Mouse (Mus musculus) embryonic facial prominence, embryonic 10.5 days (tissue): Measurements from ENCODE around the gene Wdr83os. TPM values are rescaled to one million over a fixed set of nuclear protein-coding genes. Genes with fewer than 3 reads are reported as not detected.
"Not testable (repeated sequence)": the region's sequence is repeated elsewhere in the genome, so short reads cannot be mapped to it uniquely, and the experiment has no call there.

Source experiments
- DNase-seq: peaks from one replicate; pipeline ENCODE4 v3.0.0-alpha.2; 2017; ENCODE audit warnings: low spot score
- H3K27ac ChIP-seq: fragments of 300-500 bp; sonication (generic); replicated peaks from 2 replicates; pipeline ENCODE4 v1.5.1; 2016; ENCODE audit warnings: mild to moderate bottlenecking
- H3K27me3 ChIP-seq: fragments of 300-500 bp; sonication (generic); replicated peaks from 2 replicates; pipeline ENCODE4 v1.6.1; 2016; ENCODE audit warnings: low read depth, mild to moderate bottlenecking; ENCODE audit not compliant: poor library complexity, severe bottlenecking
- H3K36me3 ChIP-seq: fragments of 300-500 bp; sonication (generic); replicated peaks from 2 replicates; pipeline ENCODE4 v1.6.1; 2016; ENCODE audit warnings: mild to moderate bottlenecking, moderate library complexity
- H3K4me1 ChIP-seq: fragments of 300-500 bp; sonication (generic); 2 replicates; pipeline ENCODE4 v1.6.1; 2016
- H3K4me3 ChIP-seq: fragments of 300-500 bp; sonication (generic); 2 replicates; pipeline ENCODE4 v1.5.1; 2016; ENCODE audit warnings: mild to moderate bottlenecking, moderate library complexity
- H3K9me3 ChIP-seq: fragments of 300-500 bp; sonication (generic); 2 replicates; pipeline ENCODE4 v1.6.1; 2016; ENCODE audit warnings: mild to moderate bottlenecking
- WGBS: fragments of 180-500 bp; shearing (Covaris S2); methylation state at CpG from one replicate; pipeline ENCODE4 v1.1.7; 2016; 5-methylcytosine and 5-hydroxymethylcytosine counted together
- polyA plus RNA-seq: library from polyadenylated mRNA; unstranded; fragments of >200 nt; fragmentation: Nextera tagmentation; extraction: Ambion mirVana; gene quantifications from 2 replicates; pipeline ENCODE4 v1.2.1, GENCODE M21; 2016

Gene Wdr83os
- polyA plus RNA-seq, 1 experiment from 2014 or later: 126 TPM

GRCm38 (mm10) chr8:85096196-85096595 lies 15.7 kb downstream of the Wdr83os start:
- WGBS: 94% methylated on average over 16 of the region's 16 CpGs
- H3K27me3 ChIP-seq: no peaks in the 10 kb centered on the region
- H3K36me3 ChIP-seq: peaks cover 79% of the 10 kb centered on the region

DNA sequence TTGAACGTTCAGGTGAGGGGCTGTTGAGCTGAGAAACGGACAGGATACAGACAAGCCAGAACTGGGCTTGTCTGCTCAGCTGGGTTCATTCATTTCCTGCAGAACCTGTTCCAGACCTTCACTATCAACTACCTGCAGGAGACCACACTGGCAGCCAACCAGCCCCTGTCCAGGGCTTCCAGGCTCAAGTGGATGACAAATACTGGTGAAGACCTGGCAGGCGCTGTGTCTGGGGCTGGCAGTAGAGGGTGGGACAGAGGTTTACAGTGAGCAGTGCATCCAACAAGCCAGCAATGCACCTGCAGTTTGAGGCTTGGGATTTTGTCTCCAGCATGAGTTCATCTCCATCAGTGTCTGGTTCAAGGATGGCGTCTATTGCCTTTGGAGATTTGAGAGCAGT lies 16.3 kb downstream of the Wdr83os start:
- H3K9me3 ChIP-seq: no peaks in the 10 kb centered on the region
- no peak overlapping the region for H3K27ac ChIP-seq
- H3K4me3 ChIP-seq: no peak overlapping the region
- H3K27me3 ChIP-seq: no peaks in the 10 kb centered on the region
- 91% methylated on average over 4 of the region's 4 CpGs for WGBS
- H3K4me1 ChIP-seq: no peaks in the 10 kb centered on the region
- no peak for DNase-seq
- H3K36me3 ChIP-seq: peaks cover 72% of the 10 kb centered on the region

More at GRCm38 (mm10) chr8:85096196-85096595, 15.7 kb downstream of the Wdr83os start:
- no peak for DNase-seq
- H3K9me3 ChIP-seq: no peaks in the 10 kb centered on the region
- no peak overlapping the region for H3K27ac ChIP-seq
- no peak overlapping the region for H3K4me3 ChIP-seq
- H3K4me1 ChIP-seq: peaks cover 1% of the 10 kb centered on the region; the same call in 1 of the 2 replicates

DNA sequence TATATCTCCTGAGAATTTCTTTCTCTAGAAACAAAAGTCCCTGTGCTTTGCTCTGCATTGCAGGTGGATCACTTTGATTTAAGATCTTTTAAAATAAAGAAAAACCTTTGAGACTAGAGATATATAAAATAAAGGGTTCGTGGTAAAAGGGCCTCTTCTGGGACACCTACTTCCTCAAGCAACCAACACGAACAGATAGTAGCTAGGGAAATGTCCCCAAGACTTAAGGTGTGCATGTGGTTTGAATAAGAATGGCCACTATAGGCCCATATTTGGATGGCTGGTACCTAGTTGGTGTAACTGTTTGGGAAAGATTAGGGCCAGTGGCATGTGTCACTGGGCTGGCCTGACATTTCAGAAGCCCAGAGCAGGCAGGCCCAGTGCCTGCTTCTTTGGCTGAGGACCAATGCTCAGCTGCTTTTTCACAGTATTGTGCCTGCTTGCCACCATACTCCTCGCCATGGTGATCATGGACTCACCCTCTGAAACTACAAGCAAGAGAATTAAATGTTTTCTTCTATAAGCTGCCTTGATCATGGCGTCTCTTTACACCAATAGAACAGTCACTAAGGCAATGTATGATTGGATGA lies 19.6 kb downstream of the Wdr83os start:
- H3K27me3 ChIP-seq: no peaks in the 10 kb centered on the region
- peaks cover 43% of the 10 kb centered on the region for H3K36me3 ChIP-seq
- no peak overlapping the region for H3K27ac ChIP-seq
- no peaks in the 10 kb centered on the region for H3K4me1 ChIP-seq
- DNase-seq: no peak
- H3K4me3 ChIP-seq: no peak overlapping the region
- 84% methylated on average over 4 of the region's 4 CpGs for WGBS
- no peaks in the 10 kb centered on the region for H3K9me3 ChIP-seq

DNA sequence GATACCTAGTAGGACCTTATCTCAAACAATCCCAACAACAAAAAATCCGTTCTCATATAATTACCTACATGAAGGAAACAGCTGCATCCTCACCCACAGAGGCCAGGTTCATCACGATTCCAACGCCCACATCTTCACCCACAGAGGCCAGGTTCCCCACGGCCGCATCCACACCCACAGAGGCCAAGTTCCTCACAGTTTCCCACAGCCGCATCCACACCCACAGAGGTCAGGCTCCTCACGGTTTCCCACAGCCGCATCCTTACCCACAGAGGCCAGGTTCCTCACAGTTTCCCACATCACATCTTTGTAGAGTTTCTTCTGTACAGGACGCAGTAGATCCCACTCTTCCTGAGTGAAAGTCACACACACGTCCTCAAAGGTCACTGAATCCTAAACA lies 32.7 kb downstream of the Wdr83os start:
- Histone ChIP-seq H3K27me3 (no peaks in the 10 kb centered on the region), H3K4me1 (no peaks in the 10 kb centered on the region), H3K4me3 (no peak overlapping the region), H3K9me3 (peaks cover 6% of the 10 kb centered on the region; the same call in 1 of the 2 replicates), H3K27ac (no peak overlapping the region), H3K36me3 (peaks cover 38% of the 10 kb centered on the region)
- 95% methylated on average over 10 of the region's 10 CpGs for WGBS
- DNase-seq: no peak

GRCm38 (mm10) chr8:85115501-85115900 lies 35.0 kb downstream of the Wdr83os start:
- Histone ChIP-seq H3K4me1 (peaks cover 10% of the 10 kb centered on the region), H3K27ac (no peak overlapping the region), H3K36me3 (peaks cover 21% of the 10 kb centered on the region), H3K9me3 (peaks cover 4% of the 10 kb centered on the region; the same call in 1 of the 2 replicates), H3K4me3 (no peak overlapping the region), H3K27me3 (no peaks in the 10 kb centered on the region)
- DNase-seq: no peak
- WGBS: 78% methylated on average over 4 of the region's 4 CpGs

GRCm38 (mm10) chr8:85116984-85117383 lies 36.4 kb downstream of the Wdr83os start:
- peaks cover 4% of the 10 kb centered on the region; the same call in 1 of the 2 replicates for H3K9me3 ChIP-seq
- 90% methylated on average over 7 of the region's 7 CpGs for WGBS
- peaks cover 7% of the 10 kb centered on the region for H3K36me3 ChIP-seq
- no peak overlapping the region for H3K27ac ChIP-seq
- peaks cover 10% of the 10 kb centered on the region for H3K4me1 ChIP-seq
- no peak for DNase-seq
- H3K4me3 ChIP-seq: no peak overlapping the region
- no peaks in the 10 kb centered on the region for H3K27me3 ChIP-seq

DNA sequence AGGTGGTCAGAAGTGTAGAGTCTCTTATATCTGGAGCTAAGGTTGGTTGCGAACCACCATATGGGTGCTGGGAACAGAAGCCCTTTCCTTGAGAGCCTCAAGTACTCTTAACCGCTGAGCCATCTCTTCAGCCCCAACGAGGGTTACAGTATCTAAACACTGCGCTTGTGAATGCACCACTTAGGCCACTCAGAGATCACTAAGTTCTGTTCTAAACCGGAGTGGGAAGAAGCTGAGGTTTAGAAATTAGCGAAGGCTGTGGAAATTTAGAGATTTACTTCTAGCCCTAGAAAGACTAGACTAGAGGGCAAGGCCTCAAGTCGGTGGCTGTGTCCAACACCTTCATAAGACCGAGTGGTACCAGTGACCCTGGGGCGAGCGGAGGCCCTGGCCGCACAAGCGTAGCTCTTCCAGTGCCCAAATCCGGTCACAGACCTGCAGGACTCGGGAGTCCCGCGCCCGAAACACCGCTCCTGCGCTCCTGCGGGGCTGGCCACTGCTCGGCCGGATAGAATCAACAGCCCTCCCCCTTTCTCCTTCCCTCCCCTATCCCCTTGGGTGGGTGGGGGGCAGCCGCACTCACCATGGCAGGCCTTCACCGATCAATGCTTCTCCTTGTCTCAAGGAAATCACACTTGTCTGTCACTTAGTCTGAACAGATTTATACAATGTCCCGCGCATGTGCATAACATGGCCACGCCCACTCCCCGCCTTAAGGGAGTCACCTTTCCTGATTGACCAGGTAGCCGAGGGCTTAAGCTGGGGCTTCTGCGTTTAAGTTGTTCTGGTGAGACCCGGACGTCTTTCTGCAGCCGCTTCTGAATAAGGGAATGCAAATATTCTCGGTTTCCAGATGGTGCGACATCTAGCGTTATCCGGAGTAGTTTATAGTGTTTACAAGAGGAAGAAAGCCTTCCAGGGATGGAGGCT lies 38.8 kb downstream of the Wdr83os start:
- DNase-seq: peak; percentile 88
- Histone ChIP-seq H3K4me1 (peaks cover 10% of the 10 kb centered on the region), H3K9me3 (no peaks in the 10 kb centered on the region), H3K4me3 (peak overlapping the region; percentile 79), H3K27ac (peak overlapping the region; percentile 82), H3K27me3 (no peaks in the 10 kb centered on the region), H3K36me3 (no peaks in the 10 kb centered on the region)
- 7% methylated on average over 37 of the region's 37 CpGs for WGBS

DNA sequence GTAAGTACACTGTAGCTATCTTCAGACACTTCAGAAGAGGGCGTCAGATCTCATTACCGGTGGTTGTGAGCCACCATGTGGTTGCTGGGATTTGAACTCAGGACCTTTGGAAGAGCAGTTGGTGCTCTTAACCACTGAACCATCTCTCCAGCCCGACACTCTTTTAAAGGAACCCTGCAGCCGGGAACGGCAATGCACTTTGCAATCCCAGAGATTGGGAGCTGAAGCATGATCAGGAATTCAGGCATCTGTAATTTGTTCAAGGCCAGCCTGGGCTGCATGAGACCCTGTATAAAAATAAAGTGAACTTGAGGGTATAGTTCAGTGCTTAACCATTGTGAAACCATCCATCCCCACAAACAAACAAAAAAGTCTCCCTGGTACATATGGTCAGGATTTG lies 39.7 kb downstream of the Wdr83os start:
- H3K4me3 ChIP-seq, DNase-seq, H3K9me3 ChIP-seq, H3K36me3 ChIP-seq, H3K27ac ChIP-seq, H3K27me3 ChIP-seq, H3K4me1 ChIP-seq: not testable (repeated sequence)
- 80% methylated on average over 5 of the region's 5 CpGs for WGBS

- no peak for DNase-seq
- H3K27ac ChIP-seq: no peak within 1 kb of the TSS
- no peaks in the 10 kb centered on the region for H3K36me3 ChIP-seq
- whole genome bisulfite sequencing: 78% methylated on average over 3 of the region's 3 CpGs
- no peaks in the 10 kb centered on the region for H3K27me3 ChIP-seq
- peaks cover 10% of the 10 kb centered on the region for H3K4me1 ChIP-seq
- no peak within 1 kb of the TSS for H3K4me3 ChIP-seq
- no peaks in the 10 kb centered on the region for H3K9me3 ChIP-seq
Observed at GRCm38 (mm10) chr8:85122995-85123394, 42.5 kb downstream of the Wdr83os start, which contains the start of gene Zfp791. TSS of gene Zfp791 (minus strand) at chr8:85123095.

GRCm38 (mm10) chr8:85123691-85124090 lies 43.2 kb downstream of the Wdr83os start:
- Histone ChIP-seq H3K27ac (no peak overlapping the region), H3K9me3 (no peaks in the 10 kb centered on the region), H3K27me3 (no peaks in the 10 kb centered on the region), H3K4me1 (peaks cover 7% of the 10 kb centered on the region), H3K36me3 (no peaks in the 10 kb centered on the region), H3K4me3 (no peak overlapping the region)
- DNase-seq: no peak
- WGBS: 93% methylated on average over 8 of the region's 8 CpGs
